Mouse (Mus musculus) kidney, postnatal 0 days (tissue): ENCODE measurements at regions not wholly inside any gene's neighbourhood (a gene's known extent, or its start where the extent isn't known, plus 50 kb on each side); places are given as distances from the start of the nearest gene placed in this dataset.

ENCODE experiments used
- ATAC-seq: fragments of 200-750 bp; cut with Nextera tagmentation; replicated peaks from 2 replicates; pipeline ENCODE4 v1.8.0; 2017; ENCODE audit warnings: low read depth, moderate number of reproducible peaks, moderate TSS enrichment, moderate library complexity; ENCODE audit not compliant: low FRiP score
- DNase-seq: peaks from one replicate; pipeline ENCODE4 v3.0.0-alpha.2; 2016; ENCODE audit warnings: low spot score
- H3K27ac ChIP-seq: fragments of 300-500 bp; sonication (generic); 2 replicates; pipeline ENCODE4 v1.5.1; 2014; ENCODE audit warnings: mild to moderate bottlenecking
- H3K27me3 ChIP-seq: fragments of 300-500 bp; sonication (generic); 2 replicates; pipeline ENCODE4 v1.6.1; 2014; ENCODE audit warnings: low read length, mixed read lengths; ENCODE audit not compliant: insufficient read depth
- H3K36me3 ChIP-seq: fragments of 300-500 bp; sonication (generic); 2 replicates; pipeline ENCODE4 v1.6.1; 2014; ENCODE audit warnings: low read length, mixed read lengths; ENCODE audit not compliant: insufficient read depth
- H3K4me1 ChIP-seq: fragments of 300-500 bp; sonication (generic); replicated peaks from 2 replicates; pipeline ENCODE4 v1.6.1; 2014; ENCODE audit warnings: antibody characterized with exemption, low read length, mixed read lengths; ENCODE audit not compliant: insufficient read depth
- H3K4me2 ChIP-seq: fragments of 300-500 bp; sonication (generic); 2 replicates; pipeline ENCODE4 v1.6.1; 2014; ENCODE audit warnings: mild to moderate bottlenecking, low read length, moderate library complexity, mixed read lengths
- H3K4me3 ChIP-seq: fragments of 300-500 bp; sonication (generic); replicated peaks from 2 replicates; pipeline ENCODE4 v1.5.1; 2014; ENCODE audit warnings: low read depth, low read length
- H3K9ac ChIP-seq: fragments of 300-500 bp; sonication (generic); 2 replicates; pipeline ENCODE4 v1.6.1; 2014; ENCODE audit warnings: low read depth, low read length
- H3K9me3 ChIP-seq: fragments of 300-500 bp; sonication (generic); replicated peaks from 2 replicates; pipeline ENCODE4 v1.6.1; 2016; ENCODE audit warnings: low read length, inconsistent platforms, mixed read lengths
- CTCF ChIP-seq: IDR thresholded peaks from 2 replicates; pipeline ENCODE4 v1.5.1; 2016; ENCODE audit warnings: antibody characterized with exemption, low read depth, mild to moderate bottlenecking, moderate library complexity
- WGBS: fragments of 180-500 bp; shearing (Covaris S2); extraction: QIAGEN DNeasy Blood & Tissue Kit; methylation state at CpG from one replicate; pipeline ENCODE4 v1.1.7; 2014; 5-methylcytosine and 5-hydroxymethylcytosine counted together

DNA sequence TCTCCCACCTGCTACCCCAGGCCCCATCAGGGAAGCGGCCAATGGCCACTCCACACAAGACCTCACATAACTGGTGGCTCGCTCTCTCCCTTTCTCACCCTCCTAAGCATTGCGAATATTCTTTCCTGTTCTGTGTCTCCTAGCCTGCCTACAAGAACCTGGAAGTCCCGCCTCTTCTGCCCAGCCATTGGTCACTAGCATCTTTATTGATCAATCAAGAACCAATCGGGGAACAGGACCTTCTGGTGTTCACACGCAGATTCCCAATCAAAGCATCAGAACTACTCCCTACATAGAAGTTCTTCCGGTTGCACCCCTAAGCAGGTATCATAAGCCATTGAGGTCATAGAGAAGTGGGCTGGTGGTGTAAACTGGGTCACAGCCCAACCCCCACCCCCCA is 148.5 kb downstream of the Tbc1d30 start:
- Histone ChIP-seq H3K9ac (no peak overlapping the region), H3K27ac (no peak overlapping the region), H3K4me1 (no peaks in the 10 kb centered on the region), H3K4me3 (no peak overlapping the region), H3K9me3 (no peaks in the 10 kb centered on the region), H3K4me2 (no peak overlapping the region), H3K36me3 (no peaks in the 10 kb centered on the region), H3K27me3 (no peaks in the 10 kb centered on the region)
- ATAC-seq (no peak), DNase-seq (no peak)
- TF ChIP-seq CTCF, result no peak
- WGBS, result 90% methylated on average over 7 of the region's 7 CpGs

DNA sequence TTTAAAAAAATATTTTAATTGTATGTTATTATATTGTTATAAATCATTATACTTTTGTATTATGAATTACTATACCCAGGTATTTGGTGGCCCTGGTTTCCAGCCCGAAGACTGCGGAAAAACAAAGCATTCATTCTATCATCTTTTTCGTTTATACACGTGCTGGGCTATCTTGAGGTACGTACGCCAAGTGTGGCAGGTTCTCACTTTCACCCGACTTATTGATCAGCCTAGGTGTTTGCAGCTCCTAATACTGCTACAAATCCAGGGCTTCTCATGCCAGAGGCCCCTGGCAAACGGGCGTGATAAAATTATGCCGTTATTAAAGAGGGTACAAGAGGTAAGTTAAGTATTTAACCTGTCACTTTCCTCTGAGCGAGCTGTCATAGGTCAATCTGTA is 145.5 kb downstream of the Tbc1d30 start:
- ATAC-seq, result no peak
- no peak overlapping the region for H3K4me3 ChIP-seq
- WGBS, result 80% methylated on average over 11 of the region's 11 CpGs
- 0 out of 2 replicates have a peak overlapping the region, but pooled peaks have one; percentile 31 for H3K27ac ChIP-seq
- no peak overlapping the region for H3K9ac ChIP-seq
- DNase-seq, result no peak
- no peak for TF ChIP-seq CTCF
- no peak overlapping the region for H3K4me2 ChIP-seq
- H3K27me3 ChIP-seq, result no peaks in the 10 kb centered on the region
- no peaks in the 10 kb centered on the region for H3K4me1 ChIP-seq
- H3K36me3 ChIP-seq, result no peaks in the 10 kb centered on the region
- no peaks in the 10 kb centered on the region for H3K9me3 ChIP-seq

DNA sequence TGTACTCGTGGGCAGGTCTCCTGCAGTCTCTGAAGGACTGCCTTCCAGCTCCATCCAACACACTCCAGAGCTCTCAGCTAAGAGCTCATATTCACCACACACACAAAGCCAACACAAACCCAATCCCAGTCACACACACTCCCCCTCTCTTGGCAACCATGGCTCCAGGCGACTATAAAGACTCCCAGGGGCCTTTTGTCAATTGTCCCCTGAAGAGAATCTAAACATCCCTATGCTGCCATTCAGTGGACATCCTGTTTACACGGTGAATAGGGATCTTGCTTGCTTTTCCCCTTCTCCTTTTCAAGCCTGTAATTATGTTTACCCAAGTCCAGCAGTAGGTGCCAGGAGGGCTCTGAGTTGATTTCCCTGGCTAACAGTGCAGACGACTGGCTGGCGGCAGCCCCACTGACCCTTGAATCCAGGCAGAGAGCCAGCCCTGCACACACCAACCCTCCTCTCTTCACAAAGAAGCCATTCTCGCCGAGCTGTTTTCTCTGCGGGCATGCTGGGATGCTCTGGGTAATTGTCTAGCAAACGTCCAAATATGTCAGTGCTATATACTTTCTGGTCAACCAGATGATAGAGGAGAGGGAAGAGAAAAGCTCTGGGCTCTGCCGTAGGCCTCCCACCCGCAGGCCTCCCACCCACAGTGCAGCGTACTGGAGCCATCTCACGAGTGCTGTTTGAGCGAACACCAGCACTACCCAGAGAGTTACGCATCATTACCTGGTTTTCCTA is 144.9 kb downstream of the Tbc1d30 start:
- DNase-seq, result peak; percentile 49
- TF ChIP-seq CTCF, result no peak
- no peak overlapping the region for H3K4me2 ChIP-seq

DNA sequence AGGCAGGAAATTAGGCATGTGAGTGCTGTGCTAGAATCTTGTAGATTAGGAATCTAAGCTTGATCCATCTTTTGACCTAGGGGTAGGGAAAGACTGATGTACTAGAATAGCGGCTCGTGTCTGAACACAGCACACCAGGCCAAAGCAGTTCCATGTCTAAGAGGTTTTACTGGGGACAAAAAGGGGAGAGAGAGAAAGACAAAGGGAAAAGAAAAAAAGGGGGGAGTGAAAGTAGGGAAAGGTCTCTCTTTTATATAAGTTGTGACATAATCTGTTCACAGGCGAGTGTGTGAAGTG is 144.4 kb downstream of the Tbc1d30 start:
- no peak for TF ChIP-seq CTCF
- peak; percentile 10 for DNase-seq
- Histone ChIP-seq H3K9ac (no peak overlapping the region), H3K9me3 (no peaks in the 10 kb centered on the region), H3K27me3 (no peaks in the 10 kb centered on the region), H3K36me3 (no peaks in the 10 kb centered on the region), H3K4me3 (no peak overlapping the region), H3K27ac (0 out of 2 replicates have a peak overlapping the region, but pooled peaks have one; percentile 31), H3K4me1 (no peaks in the 10 kb centered on the region), H3K4me2 (no peak overlapping the region)
- 70% methylated on average over 3 of the region's 3 CpGs for WGBS
- ATAC-seq, result no peak

More for the DNA sequence above, 144.9 kb downstream of the Tbc1d30 start:
- no peak; the same call in 1 of the 2 replicates for ATAC-seq
- H3K9me3 ChIP-seq, result no peaks in the 10 kb centered on the region
- H3K27me3 ChIP-seq, result no peaks in the 10 kb centered on the region
- H3K9ac ChIP-seq, result no peak overlapping the region
- H3K27ac ChIP-seq, result 0 out of 2 replicates have a peak overlapping the region, but pooled peaks have one; percentile 31
- H3K36me3 ChIP-seq, result no peaks in the 10 kb centered on the region
- 14% methylated on average over 15 of the region's 15 CpGs for WGBS
- H3K4me3 ChIP-seq, result no peak overlapping the region
- no peaks in the 10 kb centered on the region for H3K4me1 ChIP-seq
